Mouse (Mus musculus): ENCODE results near the gene Bmpr1b.

- TF ChIP-seq CTCF (IDR thresholded peaks at IDR 0.05; ENCODE audit: low read depth, low read length), result no peak
- TF ChIP-seq POLR2A (IDR thresholded peaks at IDR 0.05; ENCODE audit: insufficient read depth, low read length), result no peak
Measured at GRCm38 (mm10) chr3:142040345-142040744, 128.9 kb downstream of the Bmpr1b start.

All from ES-Bruce4 (cell line).